Mouse (Mus musculus): ENCODE data around the gene Clint1. TPM values are rescaled to one million over a fixed set of nuclear protein-coding genes. Genes with fewer than 3 reads are reported as not detected.

The Clint1 gene
- total and polyA plus RNA-seq, 2 experiments from 2014 or later, result 30.1 to 32.3 TPM

GRCm38 (mm10) chr11:45848253-45848652, 3.6 kb upstream of the Clint1 start:
- Histone ChIP-seq H3K4me2 (ENCODE audit: low read depth, low read length) (no peak overlapping the region), H3K4me3 (ENCODE audit: low read depth, low read length) (no peak overlapping the region), H3K36me3 (replicated peaks; ENCODE audit: control insufficient read depth, insufficient read depth, low read length) (no peaks in the 10 kb centered on the region), H3K9ac (replicated peaks; ENCODE audit: low read depth, low read length) (no peak overlapping the region), H3K4me1 (ENCODE audit: control insufficient read depth, insufficient read depth) (peaks cover 3% of the 10 kb centered on the region), H3K27me3 (ENCODE audit: control insufficient read depth, insufficient read depth, low read length) (no peaks in the 10 kb centered on the region), H3K27ac (ENCODE audit: low read depth) (no peak overlapping the region), H3K9me3 (replicated peaks; ENCODE audit: control insufficient read depth, low read length) (no peaks in the 10 kb centered on the region)
- TF ChIP-seq CTCF (IDR thresholded peaks at IDR 0.05; ENCODE audit: low read depth), result no peak
- no peak for TF ChIP-seq EP300 (IDR thresholded peaks at IDR 0.05; ENCODE audit: low read depth)
- ATAC-seq (ENCODE audit: insufficient read depth, low read depth), result no peak
- no peak for DNase-seq (ENCODE audit: low spot score)
- 83% methylated on average over 12 of the region's 12 CpGs for WGBS

- 74% methylated on average over 4 of the region's 4 CpGs for WGBS
- no peak for TF ChIP-seq EP300 (IDR thresholded peaks at IDR 0.05; ENCODE audit: low read depth)
- no peak for TF ChIP-seq CTCF (IDR thresholded peaks at IDR 0.05; ENCODE audit: low read depth)
Observed at GRCm38 (mm10) chr11:45849203-45849602, 2.6 kb upstream of the Clint1 start.

GRCm38 (mm10) chr11:45849859-45850258, 2.0 kb upstream of the Clint1 start:
- ATAC-seq (ENCODE audit: insufficient read depth, low read depth) (no peak), DNase-seq (ENCODE audit: low spot score) (no peak)
- H3K9ac ChIP-seq (replicated peaks; ENCODE audit: low read depth, low read length), result no peak overlapping the region
- WGBS, result 39% methylated on average over 3 of the region's 3 CpGs
- no peak overlapping the region for H3K4me2 ChIP-seq (ENCODE audit: low read depth, low read length)
- H3K27ac ChIP-seq (ENCODE audit: low read depth), result no peak overlapping the region
- TF ChIP-seq CTCF (IDR thresholded peaks at IDR 0.05; ENCODE audit: low read depth) (no peak), EP300 (IDR thresholded peaks at IDR 0.05; ENCODE audit: low read depth) (no peak)
- no peaks in the 10 kb centered on the region for H3K36me3 ChIP-seq (replicated peaks; ENCODE audit: control insufficient read depth, insufficient read depth, low read length)
- H3K27me3 ChIP-seq (ENCODE audit: control insufficient read depth, insufficient read depth, low read length), result no peaks in the 10 kb centered on the region
- no peak overlapping the region for H3K4me3 ChIP-seq (ENCODE audit: low read depth, low read length)
- peaks cover 3% of the 10 kb centered on the region for H3K4me1 ChIP-seq (ENCODE audit: control insufficient read depth, insufficient read depth)
- H3K9me3 ChIP-seq (replicated peaks; ENCODE audit: control insufficient read depth, low read length), result no peaks in the 10 kb centered on the region

More at GRCm38 (mm10) chr11:45849203-45849602, 2.6 kb upstream of the Clint1 start:
- ATAC-seq (ENCODE audit: insufficient read depth, low read depth) (no peak), DNase-seq (ENCODE audit: low spot score) (no peak)
- Histone ChIP-seq H3K27ac (ENCODE audit: low read depth) (no peak overlapping the region), H3K9ac (replicated peaks; ENCODE audit: low read depth, low read length) (no peak overlapping the region), H3K4me1 (ENCODE audit: control insufficient read depth, insufficient read depth) (peaks cover 3% of the 10 kb centered on the region), H3K9me3 (replicated peaks; ENCODE audit: control insufficient read depth, low read length) (no peaks in the 10 kb centered on the region), H3K4me3 (ENCODE audit: low read depth, low read length) (no peak overlapping the region), H3K4me2 (ENCODE audit: low read depth, low read length) (no peak overlapping the region), H3K27me3 (ENCODE audit: control insufficient read depth, insufficient read depth, low read length) (no peaks in the 10 kb centered on the region), H3K36me3 (replicated peaks; ENCODE audit: control insufficient read depth, insufficient read depth, low read length) (no peaks in the 10 kb centered on the region)

GRCm38 (mm10) chr11:45850317-45850716, 1.5 kb upstream of the Clint1 start:
- 43% methylated on average over 3 of the region's 3 CpGs for WGBS
- no peak for TF ChIP-seq EP300 (IDR thresholded peaks at IDR 0.05; ENCODE audit: low read depth)
- TF ChIP-seq CTCF (IDR thresholded peaks at IDR 0.05; ENCODE audit: low read depth), result no peak
- no peaks in the 10 kb centered on the region for H3K9me3 ChIP-seq (replicated peaks; ENCODE audit: control insufficient read depth, low read length)
- no peak overlapping the region for H3K4me3 ChIP-seq (ENCODE audit: low read depth, low read length)
- no peak overlapping the region for H3K27ac ChIP-seq (ENCODE audit: low read depth)
- no peak for ATAC-seq (ENCODE audit: insufficient read depth, low read depth)
- H3K4me1 ChIP-seq (ENCODE audit: control insufficient read depth, insufficient read depth), result peaks cover 5% of the 10 kb centered on the region
- H3K27me3 ChIP-seq (ENCODE audit: control insufficient read depth, insufficient read depth, low read length), result no peaks in the 10 kb centered on the region
- DNase-seq (ENCODE audit: low spot score), result no peak
- H3K4me2 ChIP-seq (ENCODE audit: low read depth, low read length), result no peak overlapping the region
- no peak overlapping the region for H3K9ac ChIP-seq (replicated peaks; ENCODE audit: low read depth, low read length)
- H3K36me3 ChIP-seq (replicated peaks; ENCODE audit: control insufficient read depth, insufficient read depth, low read length), result no peaks in the 10 kb centered on the region

GRCm38 (mm10) chr11:45852124-45852994, 508 bp downstream of the Clint1 start:
- Histone ChIP-seq H3K27ac (ENCODE audit: low read depth) (peak overlapping the region; percentile 88), H3K9ac (replicated peaks; ENCODE audit: low read depth, low read length) (peak overlapping the region; percentile 97), H3K4me1 (ENCODE audit: control insufficient read depth, insufficient read depth) (peaks cover 21% of the 10 kb centered on the region), H3K27me3 (ENCODE audit: control insufficient read depth, insufficient read depth, low read length) (no peaks in the 10 kb centered on the region), H3K36me3 (replicated peaks; ENCODE audit: control insufficient read depth, insufficient read depth, low read length) (no peaks in the 10 kb centered on the region), H3K9me3 (replicated peaks; ENCODE audit: control insufficient read depth, low read length) (no peaks in the 10 kb centered on the region), H3K4me3 (ENCODE audit: low read depth, low read length) (peak overlapping the region; percentile 100), H3K4me2 (ENCODE audit: low read depth, low read length) (peak overlapping the region; percentile 94)
- 2% methylated on average over 37 of the region's 58 CpGs for WGBS
- DNase-seq (ENCODE audit: low spot score) (peak; percentile 37), ATAC-seq (ENCODE audit: insufficient read depth, low read depth) (peak; percentile 63)
- no peak for TF ChIP-seq CTCF (IDR thresholded peaks at IDR 0.05; ENCODE audit: low read depth)
- TF ChIP-seq EP300 (IDR thresholded peaks at IDR 0.05; ENCODE audit: low read depth), result no peak

Measured in heart, postnatal 0 days (tissue).